Mouse (Mus musculus): ENCODE measurements around the gene Nova2.

- TF ChIP-seq CTCF (IDR thresholded peaks at IDR 0.05; ENCODE audit: extremely low read depth, insufficient read depth, insufficient read length, insufficient replicate concordance) (no peak), POLR2A (IDR thresholded peaks at IDR 0.05; ENCODE audit: low read depth, low read length) (no peak)
These were observed 73.1 kb downstream of the Nova2 start for GRCm38 (mm10) chr7:18998835-18999234.
